Mouse (Mus musculus) effector memory CD4-positive, alpha-beta T cell, adult 5 months (primary cell): ENCODE data around the gene Vmn2r89. TPM values are rescaled to one million over a fixed set of nuclear protein-coding genes. Genes with fewer than 3 reads are reported as not detected.

Experiments used
- polyA plus RNA-seq: library from polyadenylated mRNA; unstranded; fragments of 100-300 nt; shearing (Covaris generic); gene quantifications from one replicate; pipeline ENCODE4 v1.2.1, GENCODE M21; 2017

The Vmn2r89 gene
- polyA plus RNA-seq = 0.17 TPM

GRCm38 (mm10) chr14:51451557-51451956 is at the start of gene Vmn2r89:
Gene Vmn2r89 (plus strand): TSS chr14:51451857.

GRCm38 (mm10) chr14:51410520-51410919 is 41.1 kb upstream of the Vmn2r89 start, which contains the start of gene Vmn2r88:
Gene Vmn2r88 (plus strand): TSS chr14:51410820.

Other genes starting within 250 kb of the Vmn2r89 start
- not detected for gene Ear14, start 248.5 kb upstream of the Vmn2r89 start, polyA plus RNA-seq
- not detected for gene Rnase2a, start 195.7 kb upstream of the Vmn2r89 start, polyA plus RNA-seq
- not detected for gene Gm7247, start 90.1 kb upstream of the Vmn2r89 start, polyA plus RNA-seq
- not detected for gene Vmn2r88, start 41.0 kb upstream of the Vmn2r89 start, polyA plus RNA-seq
- gene Gm5622, start 100.9 kb downstream of the Vmn2r89 start, polyA plus RNA-seq = not detected
- not detected for gene Gm17175, start 122.2 kb downstream of the Vmn2r89 start, polyA plus RNA-seq
- gene Gm17174, start 140.3 kb downstream of the Vmn2r89 start, polyA plus RNA-seq = not detected
- not detected for gene Gm17078, start 159.5 kb downstream of the Vmn2r89 start, polyA plus RNA-seq
- gene Gm4181, start 183.8 kb downstream of the Vmn2r89 start, polyA plus RNA-seq = not detected
- not detected for gene Gm17079, start 243.6 kb downstream of the Vmn2r89 start, polyA plus RNA-seq